In genomic region chr16:57384274-57384673, GRCm38 (mm10) we compare ENCODE assay signal across 26 mouse cellular contexts. TPM values are rescaled to one million over a fixed set of nuclear protein-coding genes. Genes with fewer than 3 reads are reported as not detected.
DNase-seq lines count a peak whose midpoint lies in the region; ATAC-seq lines count a peak whose summit lies in the region.
"Had no signal": no experiment of that assay in that cellular context is flagged by ENCODE, and none has a peak within 500 bp of the region (broad histone marks: within the 10 kb centered on the region; RNA-seq: fewer than 3 reads in every experiment).

No protein-coding gene starts in this region.

- H3K4me3 ChIP-seq in embryonic facial prominence, embryonic 12.5 days = no peak overlapping the region
- no peak overlapping the region for H3K4me3 ChIP-seq in embryonic facial prominence, embryonic 10.5 days
- H3K4me3 ChIP-seq in kidney, embryonic 15.5 days (replicated peaks) = no peak overlapping the region
- no peak overlapping the region for H3K4me3 ChIP-seq in limb, embryonic 10.5 days
- no peak overlapping the region for H3K4me3 ChIP-seq in limb, embryonic 15.5 days
- H3K4me3 ChIP-seq in forebrain, embryonic 15.5 days = no peak overlapping the region
- H3K4me3 ChIP-seq: erythroblast, embryonic 14.5 days; forebrain, embryonic 12.5 days; heart, embryonic 15.5 days had no signal

- no peak overlapping the region for H3K9ac ChIP-seq in embryonic facial prominence, embryonic 12.5 days
- H3K9ac ChIP-seq in kidney, embryonic 15.5 days = no peak overlapping the region
- no peak overlapping the region for H3K9ac ChIP-seq in limb, embryonic 15.5 days
- H3K9ac ChIP-seq in forebrain, embryonic 15.5 days (replicated peaks) = no peak overlapping the region
- H3K9ac ChIP-seq: forebrain, embryonic 12.5 days; heart, embryonic 15.5 days; hindbrain, embryonic 14.5 days had no signal

- H3K27ac ChIP-seq in embryonic facial prominence, embryonic 12.5 days = peak overlapping the region; percentile 54; the same call in 1 of the 2 replicates
- H3K27ac ChIP-seq in embryonic facial prominence, embryonic 10.5 days (replicated peaks) = no peak overlapping the region
- H3K27ac ChIP-seq in kidney, embryonic 15.5 days = peak overlapping the region; percentile 28
- no peak overlapping the region for H3K27ac ChIP-seq in limb, embryonic 10.5 days
- peak overlapping the region; percentile 57 for H3K27ac ChIP-seq in limb, embryonic 15.5 days
- H3K27ac ChIP-seq in forebrain, embryonic 15.5 days (replicated peaks) = no peak overlapping the region
- H3K27ac ChIP-seq: forebrain, embryonic 12.5 days; hindbrain, embryonic 14.5 days; hindbrain, postnatal 0 days had no signal

- H3K4me1 ChIP-seq in embryonic facial prominence, embryonic 12.5 days = peaks cover 13% of the 10 kb centered on the region
- no peaks in the 10 kb centered on the region; the same call in 1 of the 2 replicates for H3K4me1 ChIP-seq in embryonic facial prominence, embryonic 10.5 days
- peaks cover 5% of the 10 kb centered on the region; the same call in 1 of the 2 replicates for H3K4me1 ChIP-seq in kidney, embryonic 15.5 days
- peaks cover 19% of the 10 kb centered on the region for H3K4me1 ChIP-seq in limb, embryonic 10.5 days
- H3K4me1 ChIP-seq in limb, embryonic 15.5 days = 0 out of 2 replicates have a peak, but pooled peaks cover 13% of the 10 kb centered on the region
- H3K4me1 ChIP-seq in forebrain, embryonic 15.5 days = no peaks in the 10 kb centered on the region
- H3K4me1 ChIP-seq: forebrain, embryonic 12.5 days had no signal

- H3K9me3 ChIP-seq in embryonic facial prominence, embryonic 12.5 days = no peaks in the 10 kb centered on the region
- H3K9me3 ChIP-seq in embryonic facial prominence, embryonic 10.5 days = peaks cover 3% of the 10 kb centered on the region; the same call in 1 of the 2 replicates
- no peaks in the 10 kb centered on the region for H3K9me3 ChIP-seq in kidney, embryonic 15.5 days (replicated peaks)
- H3K9me3 ChIP-seq in limb, embryonic 10.5 days (replicated peaks) = no peaks in the 10 kb centered on the region
- H3K9me3 ChIP-seq in limb, embryonic 15.5 days = no peaks in the 10 kb centered on the region
- H3K9me3 ChIP-seq in forebrain, embryonic 15.5 days = no peaks in the 10 kb centered on the region
- H3K9me3 ChIP-seq: forebrain, embryonic 12.5 days; heart, embryonic 15.5 days had no signal

- no peak for DNase-seq in embryonic facial prominence, embryonic 10.5 days (ENCODE audit: low spot score)
- DNase-seq in kidney, postnatal 25 days = no peak
- DNase-seq in limb, embryonic 10.5 days (ENCODE audit: low spot score) = peak; percentile 23
- DNase-seq in cerebellum, postnatal 14 days = no peak
- DNase-seq: adrenal gland, postnatal 10 days; adrenal gland, postnatal 36 days; cerebellum, adult 18-20 months; cerebellum, adult 9-10 months; cerebellum, postnatal 25 days; gastrocnemius, postnatal 10 days; gastrocnemius, postnatal 36 days; heart, postnatal 14 days; heart, postnatal 4 days had no signal

- WGBS in embryonic facial prominence, embryonic 12.5 days = 90% methylated on average over 2 of the region's 2 CpGs
- WGBS in embryonic facial prominence, embryonic 10.5 days = 90% methylated on average over 2 of the region's 2 CpGs
- WGBS in kidney, embryonic 15.5 days = 78% methylated on average over 2 of the region's 2 CpGs
- WGBS in limb, embryonic 10.5 days = 93% methylated on average over 2 of the region's 2 CpGs
- 74% methylated on average over 2 of the region's 2 CpGs for WGBS in limb, embryonic 15.5 days
- 97% methylated on average over 2 of the region's 2 CpGs for WGBS in forebrain, embryonic 15.5 days

- no peak overlapping the region for H3K4me2 ChIP-seq in embryonic facial prominence, embryonic 12.5 days (replicated peaks)
- no peak overlapping the region for H3K4me2 ChIP-seq in kidney, embryonic 15.5 days
- H3K4me2 ChIP-seq in limb, embryonic 15.5 days = no peak overlapping the region
- H3K4me2 ChIP-seq in forebrain, embryonic 15.5 days (replicated peaks) = no peak overlapping the region
- H3K4me2 ChIP-seq: forebrain, embryonic 12.5 days; heart, embryonic 11.5 days; heart, embryonic 15.5 days; hindbrain, embryonic 14.5 days had no signal

- ATAC-seq in embryonic facial prominence, embryonic 12.5 days (ENCODE audit: insufficient number of reproducible peaks, insufficient read depth, low FRiP score, low TSS enrichment) = no peak
- no peak for ATAC-seq in kidney, embryonic 15.5 days (replicated peaks; ENCODE audit: low FRiP score)
- ATAC-seq in limb, embryonic 15.5 days (ENCODE audit: insufficient number of reproducible peaks, low FRiP score, low TSS enrichment, low read depth) = no peak
- no peak for ATAC-seq in forebrain, embryonic 15.5 days (replicated peaks)
- ATAC-seq: activated CD4-positive, CD25-positive, alpha-beta regulatory T cell, adult 4 months; forebrain, embryonic 16.5 days; hindbrain, postnatal 0 days; inflammation-experienced regulatory T-cells, adult 6 months had no signal

- H3K36me3 ChIP-seq in embryonic facial prominence, embryonic 12.5 days = no peaks in the 10 kb centered on the region
- no peaks in the 10 kb centered on the region for H3K36me3 ChIP-seq in embryonic facial prominence, embryonic 10.5 days (replicated peaks)
- H3K36me3 ChIP-seq in kidney, embryonic 15.5 days = no peaks in the 10 kb centered on the region
- no peaks in the 10 kb centered on the region for H3K36me3 ChIP-seq in limb, embryonic 10.5 days
- H3K36me3 ChIP-seq in limb, embryonic 15.5 days = no peaks in the 10 kb centered on the region
- no peaks in the 10 kb centered on the region for H3K36me3 ChIP-seq in forebrain, embryonic 15.5 days
- H3K36me3 ChIP-seq: forebrain, embryonic 12.5 days; heart, embryonic 15.5 days had no signal

- no peaks in the 10 kb centered on the region for H3K27me3 ChIP-seq in embryonic facial prominence, embryonic 12.5 days
- no peaks in the 10 kb centered on the region for H3K27me3 ChIP-seq in embryonic facial prominence, embryonic 10.5 days (replicated peaks; ENCODE audit: low read depth, poor library complexity, severe bottlenecking)
- no peaks in the 10 kb centered on the region for H3K27me3 ChIP-seq in kidney, embryonic 15.5 days
- H3K27me3 ChIP-seq in limb, embryonic 10.5 days (ENCODE audit: low read depth, poor library complexity, severe bottlenecking) = no peaks in the 10 kb centered on the region
- H3K27me3 ChIP-seq in limb, embryonic 15.5 days = no peaks in the 10 kb centered on the region
- no peaks in the 10 kb centered on the region for H3K27me3 ChIP-seq in forebrain, embryonic 15.5 days
- H3K27me3 ChIP-seq: forebrain, embryonic 12.5 days; heart, embryonic 15.5 days had no signal

RNA-seq across cellular contexts. Expression of gene Filip1l, which starts 31.4 kb away (rescaled TPM):
- polyA plus RNA-seq in embryonic facial prominence, embryonic 12.5 days (2016; fragmentation: Nextera tagmentation; extraction: Ambion mirVana) = 24.2 and 27.4 TPM in 2 replicates
- 11.5 and 12.7 TPM in 2 replicates for polyA plus RNA-seq in embryonic facial prominence, embryonic 10.5 days (2016; fragmentation: Nextera tagmentation; extraction: Ambion mirVana)
- polyA plus RNA-seq in kidney, embryonic 15.5 days (2015; fragmentation: Nextera tagmentation; extraction: Ambion mirVana) = 24.2 and 24.8 TPM in 2 replicates
- polyA plus RNA-seq in limb, embryonic 10.5 days (2016; fragmentation: Nextera tagmentation; extraction: Ambion mirVana) = 10.7 and 14.4 TPM in 2 replicates
- polyA plus RNA-seq in limb, embryonic 15.5 days (2015; fragmentation: Nextera tagmentation; extraction: Ambion mirVana) = 46.3 and 46.8 TPM in 2 replicates
- polyA plus RNA-seq in forebrain, embryonic 15.5 days (2015; fragmentation: Nextera tagmentation; extraction: Ambion mirVana) = 1.9 and 2.3 TPM in 2 replicates
- polyA plus RNA-seq: erythroblast, embryonic 14.5 days had no signal

Comparison
In these comparisons a context has a peak if more than half of its experiments do, and no peak if none do; other contexts are left out.
1. H3K27ac ChIP-seq: peak in embryonic facial prominence, embryonic 12.5 days (single experiment), kidney, embryonic 15.5 days (single experiment) and limb, embryonic 15.5 days (single experiment); none in embryonic facial prominence, embryonic 10.5 days (single experiment), limb, embryonic 10.5 days (single experiment) and forebrain, embryonic 15.5 days (single experiment).